Mouse (Mus musculus) cortical plate, adult 2 months (tissue): ENCODE data around the gene Hsd17b13. TPM values are rescaled to one million over a fixed set of nuclear protein-coding genes. Genes with fewer than 3 reads are reported as not detected.
"Not testable (repeated sequence)": the region's sequence is repeated elsewhere in the genome, so short reads cannot be mapped to it uniquely, and the experiment has no call there.

Source experiments
- H3K27ac ChIP-seq: fragments of 200-500 bp; 2 replicates; pipeline ENCODE4 v1.5.1; 2012; ENCODE audit warnings: low read length, control low read depth, inconsistent platforms; ENCODE audit not compliant: insufficient read depth
- H3K4me1 ChIP-seq: fragments of 200-500 bp; 2 replicates; pipeline ENCODE4 v1.6.1; 2011; ENCODE audit warnings: low read length; ENCODE audit not compliant: control insufficient read depth, insufficient read depth
- H3K4me3 ChIP-seq: fragments of 200-500 bp; 2 replicates; pipeline ENCODE4 v1.5.1; 2011; ENCODE audit warnings: mild to moderate bottlenecking, low read length, control low read depth; ENCODE audit not compliant: insufficient read depth
- CTCF ChIP-seq: fragments of 200-500 bp; IDR thresholded peaks from 2 replicates; pipeline ENCODE4 v1.5.1; 2011; ENCODE audit warnings: mild to moderate bottlenecking, control low read depth, low read length; ENCODE audit not compliant: insufficient read depth; ENCODE audit errors: extremely low read depth
- POLR2A ChIP-seq: fragments of 200-500 bp; IDR thresholded peaks from 2 replicates; pipeline ENCODE4 v1.6.1; 2011; ENCODE audit warnings: mild to moderate bottlenecking, low read length, control low read depth; ENCODE audit not compliant: insufficient read depth; ENCODE audit errors: extremely low read depth
- polyA plus RNA-seq: library from polyadenylated mRNA; depleted of rRNA; stranded (reverse); fragments of >200 nt; gene quantifications from 2 replicates; pipeline ENCODE4 v1.2.3, GENCODE M21; 2012; rRNA removed

Hsd17b13 gene
- 0.17 and 0.54 TPM in 2 replicates for polyA plus RNA-seq

DNA sequence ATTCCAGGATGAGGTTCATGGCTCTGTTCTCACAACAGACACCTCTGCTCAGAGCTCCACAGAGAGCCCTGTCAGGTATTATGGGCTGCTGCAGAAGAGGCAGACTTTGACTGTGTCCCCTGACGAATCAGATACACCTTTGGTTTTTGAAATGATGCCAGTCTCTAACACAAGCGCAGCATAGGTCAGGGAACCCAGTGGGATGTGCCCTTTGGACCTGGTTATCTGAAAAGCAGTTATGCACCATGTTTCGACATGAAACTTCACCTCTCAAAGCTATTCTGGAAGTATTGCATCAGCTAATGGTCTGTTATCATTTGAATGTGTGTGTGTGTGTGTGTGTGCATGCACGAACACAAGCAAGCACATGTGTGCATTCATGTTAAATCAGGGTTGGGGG lies at the start of gene Hsd17b13:
Gene Hsd17b13 (minus strand): TSS at position 114 of the 400 bp plus-strand sequence.
- Histone ChIP-seq H3K4me1 (no peaks in the 10 kb centered on the region), H3K27ac (no peak within 1 kb of the TSS), H3K4me3 (no peak within 1 kb of the TSS)
- TF ChIP-seq POLR2A (no peak), CTCF (no peak)

DNA sequence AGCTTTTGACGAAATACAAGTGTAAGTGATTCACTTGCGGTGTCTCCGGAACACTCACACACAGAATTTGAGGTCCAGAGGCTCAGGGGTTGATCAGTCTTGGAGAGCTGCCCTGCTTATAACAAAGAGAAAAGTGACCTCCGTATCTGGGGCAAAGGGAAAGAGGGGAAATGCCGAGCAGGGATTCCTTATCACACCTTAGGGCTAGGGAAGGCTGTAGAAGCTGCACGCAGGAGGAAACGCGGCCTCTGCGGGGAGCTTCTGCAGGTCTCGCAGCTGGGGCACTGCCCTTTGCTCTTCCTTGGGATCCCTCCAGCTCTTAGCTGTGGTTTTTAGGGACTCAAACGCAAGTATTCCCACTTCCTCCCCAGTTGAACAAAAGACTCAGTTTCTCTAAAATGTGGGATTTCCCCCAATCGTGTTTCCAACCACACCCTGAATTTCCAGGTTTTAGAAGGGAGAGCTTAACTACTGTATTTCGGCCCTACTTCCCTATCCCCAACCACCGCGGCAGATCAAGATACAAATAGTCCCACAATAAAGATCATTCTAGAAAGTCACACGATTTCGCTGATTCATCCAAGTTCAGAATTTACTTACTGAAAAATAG lies 48.1 kb upstream of the Hsd17b13 start:
- Histone ChIP-seq H3K4me1 (peaks cover 3% of the 10 kb centered on the region; the same call in 1 of the 2 replicates), H3K4me3 (no peak overlapping the region), H3K27ac (no peak overlapping the region)
- TF ChIP-seq POLR2A (no peak), CTCF (no peak)

DNA sequence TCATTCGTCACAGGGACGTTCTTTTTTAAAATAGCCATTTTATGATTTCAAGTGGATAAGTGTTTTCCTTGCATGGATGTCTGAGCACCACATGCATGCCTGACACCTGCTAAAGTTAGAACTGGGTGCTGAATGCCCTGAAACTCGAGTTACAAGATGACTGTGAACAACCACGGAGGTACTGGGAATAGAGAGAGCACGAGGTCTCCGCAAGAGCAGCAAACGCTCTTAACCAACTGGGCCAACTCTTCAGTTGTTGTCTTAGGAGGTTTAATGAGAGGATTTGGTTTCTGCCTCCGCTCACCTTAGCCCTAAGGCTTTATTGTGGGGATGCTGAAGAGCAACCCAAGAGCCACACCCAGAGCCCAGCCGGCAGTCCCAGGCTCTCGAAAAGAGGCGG lies 47.6 kb upstream of the Hsd17b13 start:
- Histone ChIP-seq H3K27ac (no peak overlapping the region), H3K4me1 (peaks cover 3% of the 10 kb centered on the region; the same call in 1 of the 2 replicates), H3K4me3 (no peak overlapping the region)
- TF ChIP-seq POLR2A (no peak), CTCF (no peak)

DNA sequence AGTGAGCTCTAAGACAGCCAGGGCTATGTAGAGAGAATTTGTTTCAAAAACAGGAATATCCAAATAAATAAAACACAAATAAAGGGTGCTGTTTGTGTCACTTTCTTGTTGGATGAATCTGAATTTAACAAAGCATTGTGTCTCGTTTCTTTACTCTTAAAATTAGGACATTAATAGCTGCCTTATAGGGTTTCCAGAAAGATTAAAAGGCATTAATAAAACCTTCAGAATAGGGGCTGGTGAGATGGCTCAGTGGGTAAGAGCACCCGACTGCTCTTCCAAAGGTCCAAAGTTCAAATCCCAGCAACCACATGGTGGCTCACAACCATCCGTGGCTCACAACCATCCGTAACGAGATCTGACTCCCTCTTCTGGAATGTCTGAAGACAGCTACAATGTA lies 47.0 kb upstream of the Hsd17b13 start:
- H3K4me1 ChIP-seq, H3K4me3 ChIP-seq, H3K27ac ChIP-seq: not testable (repeated sequence)

DNA sequence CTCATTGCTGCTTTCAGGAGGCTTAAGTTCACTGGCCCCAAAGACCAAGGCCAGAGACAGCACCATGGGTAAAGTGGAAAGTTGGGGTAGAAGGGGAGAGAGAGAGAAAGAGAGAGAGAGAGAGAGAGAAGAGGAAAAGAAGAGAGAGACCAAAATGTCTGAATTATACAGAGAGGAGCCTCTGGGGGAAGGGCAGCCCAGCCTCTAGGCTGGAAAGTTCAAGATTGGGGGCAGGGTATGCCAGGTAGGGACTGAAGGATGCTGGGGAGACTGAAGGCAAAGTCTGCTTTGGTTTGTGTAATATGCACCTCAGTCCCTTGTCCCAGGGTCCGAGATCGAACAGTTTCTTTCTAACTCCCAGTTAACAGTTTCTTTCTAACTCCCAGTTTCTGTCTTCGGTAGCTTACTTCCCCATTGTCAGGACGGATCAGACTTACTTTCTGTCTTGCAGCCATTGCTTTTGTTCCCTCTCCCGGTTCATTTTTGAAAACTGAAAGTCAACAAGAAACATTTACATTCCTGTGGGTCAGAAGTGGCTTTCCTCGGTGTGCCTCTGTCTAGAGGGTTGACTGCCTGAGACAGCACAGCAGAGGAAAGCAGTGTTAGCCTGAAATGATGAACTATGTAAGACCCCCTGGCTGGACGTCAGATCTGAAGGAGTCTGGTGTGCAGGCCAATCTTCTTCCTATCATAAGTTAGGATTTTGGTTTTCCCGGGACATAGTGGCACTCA lies 46.2 kb upstream of the Hsd17b13 start:
- no peak overlapping the region for H3K27ac ChIP-seq
- H3K4me1 ChIP-seq = peaks cover 3% of the 10 kb centered on the region; the same call in 1 of the 2 replicates
- TF ChIP-seq POLR2A (no peak), CTCF (no peak)
- no peak overlapping the region for H3K4me3 ChIP-seq

DNA sequence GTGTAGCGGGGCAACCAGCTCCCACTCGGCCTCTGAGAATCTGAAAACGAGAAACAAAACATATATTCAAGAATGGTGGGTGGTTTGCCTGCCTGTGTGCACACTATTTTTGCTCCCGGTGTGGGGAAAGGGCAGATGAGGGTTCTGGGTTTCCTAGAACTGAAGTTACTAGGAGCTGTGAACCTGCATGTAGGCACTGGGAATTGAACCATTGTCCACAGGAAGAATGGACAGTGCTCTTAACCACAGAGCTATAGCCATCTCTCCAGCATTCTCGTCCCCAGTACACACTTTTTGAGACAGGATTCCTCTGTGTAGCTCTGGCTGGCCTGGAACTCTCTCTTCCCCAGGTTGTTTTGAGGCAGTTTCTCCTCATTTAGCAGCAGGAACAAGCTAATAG lies 45.3 kb upstream of the Hsd17b13 start:
- Histone ChIP-seq H3K27ac (no peak overlapping the region), H3K4me3 (no peak overlapping the region; the same call in 1 of the 2 replicates), H3K4me1 (peaks cover 3% of the 10 kb centered on the region; the same call in 1 of the 2 replicates)
- TF ChIP-seq CTCF = no peak
- no peak for TF ChIP-seq POLR2A

DNA sequence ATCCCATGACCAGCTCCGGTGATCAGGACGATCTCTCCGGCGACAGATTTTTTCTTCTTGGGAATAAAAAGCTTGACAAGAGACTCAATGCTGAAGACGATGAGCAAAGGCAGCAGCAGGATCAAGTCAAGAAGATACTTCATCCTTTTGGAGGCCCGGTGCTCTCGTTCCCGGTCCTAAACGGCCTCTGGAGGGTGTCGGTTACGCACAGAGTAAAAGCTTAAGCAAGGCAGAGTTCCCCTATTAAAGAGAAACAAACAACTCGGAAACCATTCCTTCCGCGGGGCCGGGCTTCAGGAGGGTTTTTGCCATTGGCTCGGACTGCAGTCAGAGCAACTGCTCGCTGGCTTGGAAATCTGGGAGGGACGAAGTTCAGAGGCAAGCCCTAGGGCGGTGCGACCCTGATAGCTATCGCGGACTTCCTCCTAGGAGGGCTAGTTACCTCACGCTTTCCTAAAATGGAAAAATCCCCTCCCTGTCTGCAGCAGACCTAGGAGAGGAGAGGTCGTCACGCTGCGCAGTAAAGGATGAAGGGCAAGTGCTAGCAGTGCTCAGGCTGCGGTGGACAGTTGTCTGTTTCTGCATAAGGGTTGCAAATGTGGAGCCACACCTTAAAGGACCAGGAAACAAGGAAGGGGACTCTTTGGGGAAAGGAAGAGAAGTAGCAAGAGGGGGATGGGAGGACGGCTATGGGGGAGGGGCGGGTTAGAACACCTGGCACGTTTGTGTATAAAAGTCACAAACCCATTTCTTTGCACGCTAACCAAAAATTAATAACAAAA lies 44.6 kb upstream of the Hsd17b13 start, which contains the start of gene Hsd17b11:
Gene Hsd17b11 (minus strand): TSS at position 323 of the 782 bp plus-strand sequence.
- TF ChIP-seq POLR2A (peak; percentile 57), CTCF (no peak)
- H3K4me3 ChIP-seq = peak within 1 kb of the TSS; percentile 72
- H3K4me1 ChIP-seq = peaks cover 3% of the 10 kb centered on the region; the same call in 1 of the 2 replicates
- peak within 1 kb of the TSS; percentile 16; the same call in 1 of the 2 replicates for H3K27ac ChIP-seq

DNA sequence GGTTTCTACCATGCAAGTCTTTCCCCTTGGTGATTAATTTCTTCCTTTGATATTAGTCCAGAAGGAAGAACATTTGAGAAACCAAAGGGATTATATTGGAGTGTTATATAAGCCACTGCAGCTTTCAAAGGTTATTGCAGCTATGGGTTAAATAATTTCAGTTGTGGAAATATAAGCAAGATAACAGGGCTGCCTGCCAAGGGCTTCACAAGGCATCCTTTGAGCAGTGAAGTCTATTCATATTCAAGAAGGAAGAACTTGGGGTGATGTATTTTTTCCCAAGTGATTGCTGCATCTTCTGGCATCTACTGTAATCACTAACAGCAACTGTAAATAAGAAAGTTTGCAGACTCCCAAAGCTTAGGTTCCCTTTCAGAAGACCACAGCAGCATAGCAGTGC lies 34.2 kb upstream of the Hsd17b13 start:
- TF ChIP-seq POLR2A (no peak), CTCF (no peak)
- Histone ChIP-seq H3K4me3 (no peak overlapping the region), H3K4me1 (no peaks in the 10 kb centered on the region), H3K27ac (no peak overlapping the region)

DNA sequence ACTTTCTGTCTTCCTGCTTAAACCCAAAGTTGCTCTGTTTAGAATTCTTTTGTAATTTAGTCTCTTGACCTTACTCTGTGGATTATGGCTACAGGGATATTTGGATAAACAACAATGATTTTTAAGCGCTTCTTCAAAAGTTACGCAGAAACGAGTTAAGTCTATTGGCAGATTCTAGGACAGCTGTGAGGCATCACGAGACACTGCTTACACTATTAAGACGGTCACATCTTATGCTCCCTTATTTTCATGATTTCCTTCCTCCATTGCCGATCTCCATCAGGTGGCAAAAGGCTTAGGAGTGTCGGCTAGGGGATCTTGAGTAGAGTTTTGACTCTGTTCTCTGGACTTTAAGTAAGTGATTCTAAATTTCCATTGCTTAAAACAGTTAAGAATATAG lies 33.1 kb upstream of the Hsd17b13 start:
- no peak overlapping the region for H3K4me3 ChIP-seq
- no peaks in the 10 kb centered on the region for H3K4me1 ChIP-seq
- TF ChIP-seq CTCF = no peak
- TF ChIP-seq POLR2A = no peak
- H3K27ac ChIP-seq = no peak overlapping the region

DNA sequence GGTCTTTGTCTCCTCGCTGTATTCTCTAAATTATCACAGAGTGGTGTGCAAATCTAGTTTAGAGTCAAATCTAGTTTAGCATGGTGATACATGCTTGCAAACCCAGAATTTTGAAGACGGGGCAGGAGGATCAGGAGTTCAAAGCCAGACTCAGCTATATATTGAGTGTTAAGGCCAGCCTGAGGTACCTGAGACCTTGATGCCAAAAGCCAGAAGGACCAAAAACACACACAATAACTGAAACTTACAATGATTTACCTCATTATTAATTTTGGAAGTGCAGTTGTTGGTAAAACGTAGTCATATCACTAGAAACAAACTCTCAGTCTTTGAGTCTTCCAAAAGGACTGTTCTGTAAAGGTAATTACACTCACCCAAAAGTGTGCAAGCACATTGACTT lies 32.2 kb upstream of the Hsd17b13 start:
- H3K4me3 ChIP-seq = no peak overlapping the region
- H3K27ac ChIP-seq = no peak overlapping the region
- no peaks in the 10 kb centered on the region for H3K4me1 ChIP-seq
- TF ChIP-seq POLR2A (no peak), CTCF (no peak)
